Mouse (Mus musculus) testis, adult 2 months (tissue): ENCODE results near the gene Dbx1.

Source experiments
- CTCF ChIP-seq: fragments of 200-500 bp; IDR thresholded peaks from 2 replicates; pipeline ENCODE4 v1.5.1; 2012; ENCODE audit warnings: low read depth, mild to moderate bottlenecking, inconsistent platforms, low read length, moderate library complexity; ENCODE audit not compliant: control insufficient read depth, insufficient read depth, insufficient replicate concordance
- POLR2A ChIP-seq: fragments of 200-500 bp; IDR thresholded peaks from 2 replicates; pipeline ENCODE4 v1.6.1; 2012; ENCODE audit warnings: low read depth, mild to moderate bottlenecking, inconsistent platforms, low read length, moderate library complexity; ENCODE audit not compliant: control insufficient read depth

GRCm38 (mm10) chr7:49582551-49582950 is 54.1 kb downstream of the Dbx1 start:
- TF ChIP-seq POLR2A (no peak), CTCF (no peak)
